Mouse (Mus musculus): ENCODE data around the gene Ascl1. TPM values are rescaled to one million over a fixed set of nuclear protein-coding genes. Genes with fewer than 3 reads are reported as not detected.

Ascl1 gene
- polyA plus RNA-seq, 1 experiment, result not detected

DNA sequence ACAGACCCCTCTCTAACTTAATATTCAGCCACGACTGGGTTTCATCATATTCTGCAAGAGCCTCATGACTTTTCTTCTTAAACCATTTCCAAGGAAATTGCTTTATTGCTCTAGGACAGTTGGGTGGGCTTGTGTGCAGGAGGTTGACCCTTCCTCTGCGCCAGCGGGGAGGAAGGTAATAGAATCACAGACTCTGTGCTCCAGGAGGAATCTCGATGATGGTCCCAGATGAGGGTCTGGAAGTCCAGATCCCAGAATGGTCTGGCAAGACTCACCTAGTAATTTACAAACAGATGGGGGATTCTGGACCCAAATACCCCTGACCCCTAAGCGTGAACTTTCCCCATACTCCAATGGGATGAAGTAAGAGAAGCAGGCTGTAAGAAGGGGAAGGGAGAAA lies 45.2 kb downstream of the Ascl1 start:
- Histone ChIP-seq H3K79me2 (ENCODE audit: control insufficient read depth, insufficient read depth) (no peaks in the 10 kb centered on the region), H3K36me3 (ENCODE audit: control insufficient read depth, insufficient read depth) (no peaks in the 10 kb centered on the region), H3ac (ENCODE audit: control insufficient read depth, insufficient read length) (no peak overlapping the region), H3K27me3 (ENCODE audit: control insufficient read depth, insufficient read depth, insufficient read length) (no peaks in the 10 kb centered on the region), H3K4me3 (no peak overlapping the region), H3K4me2 (ENCODE audit: low read depth) (no peak overlapping the region)
- TF ChIP-seq MAX (IDR thresholded peaks at IDR 0.05; ENCODE audit: low read depth) (no peak), MYOD1 (IDR thresholded peaks at IDR 0.05; ENCODE audit: control insufficient read depth in 1 of 3, insufficient read length in 2 of 3, low read depth in 2 of 3) (no peak), CEBPB (IDR thresholded peaks at IDR 0.05; ENCODE audit: insufficient read depth, poor library complexity, severe bottlenecking) (no peak), REST (IDR thresholded peaks at IDR 0.05; ENCODE audit: insufficient read depth, insufficient read length) (no peak), USF1 (IDR thresholded peaks at IDR 0.05; ENCODE audit: low read depth) (no peak), POLR2AphosphoS2 (IDR thresholded peaks at IDR 0.05; ENCODE audit: insufficient read length, low read depth) (no peak), SRF (IDR thresholded peaks at IDR 0.05; ENCODE audit: control insufficient read depth, insufficient read length, low read depth) (no peak), TCF3 (IDR thresholded peaks at IDR 0.05; ENCODE audit: insufficient read length, low read depth) (no peak), E2F4 (IDR thresholded peaks at IDR 0.05; ENCODE audit: insufficient read depth) (no peak), MYOG (IDR thresholded peaks at IDR 0.05; ENCODE audit: control insufficient read depth in 1 of 3, insufficient read depth in 1 of 3, insufficient read length in 2 of 3, low read depth in 2 of 3) (no peak), POLR2A (IDR thresholded peaks at IDR 0.05; ENCODE audit: insufficient read length, low read depth) (no peak), TCF12 (IDR thresholded peaks at IDR 0.05; ENCODE audit: insufficient read depth, poor library complexity, severe bottlenecking) (no peak)

DNA sequence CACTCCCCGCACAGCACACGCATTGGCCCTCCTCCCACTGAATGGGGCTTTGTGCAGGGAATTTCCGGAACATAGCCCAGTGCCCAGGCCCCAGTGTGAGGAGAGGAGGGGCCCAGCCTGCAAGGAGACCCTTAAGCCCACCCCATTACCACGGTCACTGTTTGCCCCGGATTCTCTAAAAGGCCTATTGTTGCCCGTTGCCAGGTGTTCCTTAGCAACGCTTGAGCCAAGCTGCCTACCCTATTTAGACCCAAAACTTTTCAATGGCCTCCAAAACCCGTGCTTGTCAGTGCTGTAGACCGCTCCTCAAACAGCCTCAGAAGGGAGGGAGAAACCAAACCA lies 45.7 kb downstream of the Ascl1 start:
- Histone ChIP-seq H3ac (ENCODE audit: control insufficient read depth, insufficient read length) (no peak overlapping the region), H3K4me3 (no peak overlapping the region), H3K27me3 (ENCODE audit: control insufficient read depth, insufficient read depth, insufficient read length) (no peaks in the 10 kb centered on the region), H3K36me3 (ENCODE audit: control insufficient read depth, insufficient read depth) (no peaks in the 10 kb centered on the region), H3K79me2 (ENCODE audit: control insufficient read depth, insufficient read depth) (no peaks in the 10 kb centered on the region), H3K4me2 (ENCODE audit: low read depth) (no peak overlapping the region)
- no peak for TF ChIP-seq TCF3 (IDR thresholded peaks at IDR 0.05; ENCODE audit: insufficient read length, low read depth)
- TF ChIP-seq POLR2AphosphoS2 (IDR thresholded peaks at IDR 0.05; ENCODE audit: insufficient read length, low read depth), result no peak
- no peak for TF ChIP-seq CEBPB (IDR thresholded peaks at IDR 0.05; ENCODE audit: insufficient read depth, poor library complexity, severe bottlenecking)
- TF ChIP-seq E2F4 (IDR thresholded peaks at IDR 0.05; ENCODE audit: insufficient read depth), result no peak
- no peak for TF ChIP-seq MYOG (IDR thresholded peaks at IDR 0.05; ENCODE audit: control insufficient read depth in 1 of 3, insufficient read depth in 1 of 3, insufficient read length in 2 of 3, low read depth in 2 of 3)

DNA sequence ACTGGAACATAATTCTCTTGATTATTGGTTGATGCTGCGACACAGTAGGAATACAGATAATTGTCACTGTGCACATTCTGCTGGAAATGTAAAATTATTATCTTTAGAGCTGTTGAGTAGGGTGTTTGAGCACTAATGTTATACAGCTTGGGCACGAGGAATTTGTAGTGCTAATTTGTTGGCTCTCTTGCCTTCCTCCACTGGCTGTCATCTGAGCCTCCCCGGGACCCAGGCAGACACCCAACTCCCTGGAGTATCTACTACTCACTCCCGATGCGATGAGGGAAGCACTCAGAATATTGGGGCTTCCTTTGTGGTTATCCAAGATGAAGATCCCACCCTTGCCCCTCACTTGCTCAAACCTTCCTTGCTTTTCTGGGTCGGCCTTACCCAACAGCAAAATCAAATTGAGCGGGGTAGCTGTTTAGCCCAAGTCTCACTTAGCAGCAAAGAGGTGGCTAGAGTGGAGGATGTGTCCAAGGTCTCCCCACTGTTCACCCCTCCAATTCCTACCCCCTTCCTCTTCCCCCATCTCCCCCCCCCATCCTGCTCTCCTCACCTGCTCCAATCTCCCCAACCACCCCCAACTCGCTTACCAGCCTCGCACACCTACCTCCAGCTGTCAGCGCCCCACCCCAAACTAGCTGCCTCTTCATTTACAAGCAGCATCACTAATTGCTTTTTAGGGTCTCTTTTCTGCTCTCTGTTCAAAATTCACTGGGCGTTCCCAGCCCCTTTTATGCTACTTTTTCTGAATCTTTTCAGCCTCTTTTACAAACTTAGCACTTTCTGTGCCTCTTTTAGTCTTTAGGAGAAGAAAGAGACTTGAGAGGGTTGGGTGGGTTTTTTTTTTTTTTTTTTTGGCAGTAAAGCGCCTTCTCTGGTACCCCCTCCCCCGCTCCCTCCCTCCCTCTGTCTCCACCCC lies 46.4 kb downstream of the Ascl1 start:
- no peaks in the 10 kb centered on the region for H3K27me3 ChIP-seq (ENCODE audit: control insufficient read depth, insufficient read depth, insufficient read length)
- no peak overlapping the region for H3K4me3 ChIP-seq
- no peak overlapping the region for H3K4me2 ChIP-seq (ENCODE audit: low read depth)

DNA sequence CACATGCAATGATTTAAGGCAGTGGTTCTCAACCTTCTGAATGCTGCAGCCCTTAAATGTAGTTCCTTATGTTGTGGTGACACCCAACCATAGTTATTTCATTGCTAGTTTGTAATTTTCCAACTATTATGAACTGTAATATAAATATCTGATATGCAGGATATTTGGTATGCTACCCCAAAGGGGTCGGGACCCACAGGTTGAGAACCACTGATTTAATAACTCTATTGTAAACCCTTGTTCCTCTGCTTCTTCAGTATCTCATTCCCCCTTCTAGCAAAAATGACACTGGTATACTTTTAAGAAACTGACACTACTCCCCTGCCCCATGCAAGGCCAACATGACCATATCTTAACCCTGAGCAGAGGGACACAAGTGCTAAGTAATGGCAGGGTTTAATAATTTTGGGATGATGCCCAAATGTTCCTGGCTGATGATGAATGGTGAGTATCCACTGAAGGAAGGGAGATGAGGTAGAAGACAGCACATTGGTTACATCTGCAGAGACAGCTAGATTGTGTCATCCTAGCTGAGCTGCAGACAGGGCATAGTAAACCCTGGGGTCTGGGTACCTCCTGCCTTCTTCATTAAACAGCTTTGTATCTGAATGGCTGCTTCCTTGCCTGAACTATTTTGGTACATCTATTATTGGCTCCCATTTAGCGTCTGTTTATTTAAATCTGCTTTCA lies 47.2 kb downstream of the Ascl1 start:
- TF ChIP-seq POLR2AphosphoS2 (IDR thresholded peaks at IDR 0.05; ENCODE audit: insufficient read length, low read depth), result no peak
- TF ChIP-seq MYOD1 (IDR thresholded peaks at IDR 0.05; ENCODE audit: control insufficient read depth in 1 of 3, insufficient read length in 2 of 3, low read depth in 2 of 3), result no peak
- TF ChIP-seq CEBPB (IDR thresholded peaks at IDR 0.05; ENCODE audit: insufficient read depth, poor library complexity, severe bottlenecking), result no peak
- no peak for TF ChIP-seq USF1 (IDR thresholded peaks at IDR 0.05; ENCODE audit: low read depth)
- no peak for TF ChIP-seq MYOG (IDR thresholded peaks at IDR 0.05; ENCODE audit: control insufficient read depth in 1 of 3, insufficient read depth in 1 of 3, insufficient read length in 2 of 3, low read depth in 2 of 3)
- TF ChIP-seq MAX (IDR thresholded peaks at IDR 0.05; ENCODE audit: low read depth), result no peak
- no peak for TF ChIP-seq TCF3 (IDR thresholded peaks at IDR 0.05; ENCODE audit: insufficient read length, low read depth)
- TF ChIP-seq E2F4 (IDR thresholded peaks at IDR 0.05; ENCODE audit: insufficient read depth), result no peak
- TF ChIP-seq SRF (IDR thresholded peaks at IDR 0.05; ENCODE audit: control insufficient read depth, insufficient read length, low read depth), result no peak
- TF ChIP-seq TCF12 (IDR thresholded peaks at IDR 0.05; ENCODE audit: insufficient read depth, poor library complexity, severe bottlenecking), result no peak
- TF ChIP-seq POLR2A (IDR thresholded peaks at IDR 0.05; ENCODE audit: insufficient read length, low read depth), result no peak
- no peak for TF ChIP-seq REST (IDR thresholded peaks at IDR 0.05; ENCODE audit: insufficient read depth, insufficient read length)
- Histone ChIP-seq H3K27me3 (ENCODE audit: control insufficient read depth, insufficient read depth, insufficient read length) (no peaks in the 10 kb centered on the region), H3K36me3 (ENCODE audit: control insufficient read depth, insufficient read depth) (no peaks in the 10 kb centered on the region), H3K4me3 (no peak overlapping the region), H3K4me2 (ENCODE audit: low read depth) (no peak overlapping the region), H3K79me2 (ENCODE audit: control insufficient read depth, insufficient read depth) (no peaks in the 10 kb centered on the region), H3ac (ENCODE audit: control insufficient read depth, insufficient read length) (no peak overlapping the region)

More for the DNA sequence above, 46.4 kb downstream of the Ascl1 start:
- no peak for TF ChIP-seq MYOG (IDR thresholded peaks at IDR 0.05; ENCODE audit: control insufficient read depth in 1 of 3, insufficient read depth in 1 of 3, insufficient read length in 2 of 3, low read depth in 2 of 3)
- TF ChIP-seq SRF (IDR thresholded peaks at IDR 0.05; ENCODE audit: control insufficient read depth, insufficient read length, low read depth), result no peak
- TF ChIP-seq MYOD1 (IDR thresholded peaks at IDR 0.05; ENCODE audit: control insufficient read depth in 1 of 3, insufficient read length in 2 of 3, low read depth in 2 of 3), result no peak
- no peak for TF ChIP-seq E2F4 (IDR thresholded peaks at IDR 0.05; ENCODE audit: insufficient read depth)
- no peak for TF ChIP-seq TCF3 (IDR thresholded peaks at IDR 0.05; ENCODE audit: insufficient read length, low read depth)
- TF ChIP-seq MAX (IDR thresholded peaks at IDR 0.05; ENCODE audit: low read depth), result no peak
- TF ChIP-seq USF1 (IDR thresholded peaks at IDR 0.05; ENCODE audit: low read depth), result no peak
- TF ChIP-seq POLR2AphosphoS2 (IDR thresholded peaks at IDR 0.05; ENCODE audit: insufficient read length, low read depth), result no peak
- TF ChIP-seq CEBPB (IDR thresholded peaks at IDR 0.05; ENCODE audit: insufficient read depth, poor library complexity, severe bottlenecking), result no peak
- no peak for TF ChIP-seq POLR2A (IDR thresholded peaks at IDR 0.05; ENCODE audit: insufficient read length, low read depth)
- TF ChIP-seq REST (IDR thresholded peaks at IDR 0.05; ENCODE audit: insufficient read depth, insufficient read length), result no peak
- TF ChIP-seq TCF12 (IDR thresholded peaks at IDR 0.05; ENCODE audit: insufficient read depth, poor library complexity, severe bottlenecking), result no peak
- Histone ChIP-seq H3K79me2 (ENCODE audit: control insufficient read depth, insufficient read depth) (no peaks in the 10 kb centered on the region), H3K36me3 (ENCODE audit: control insufficient read depth, insufficient read depth) (no peaks in the 10 kb centered on the region), H3ac (ENCODE audit: control insufficient read depth, insufficient read length) (no peak overlapping the region)

Other genes with a start within 250 kb of the Ascl1 start
- not detected for gene Pah, start 28.1 kb upstream of the Ascl1 start, polyA plus RNA-seq (2012; fragmentation: generic; extraction: Trizol)